Mouse (Mus musculus): Measurements from ENCODE around the gene Gm44790.
A peak's percentile ranks its signal among the peaks of the same experiment; 100 is the strongest.
"Not testable (repeated sequence)": the region's sequence is repeated elsewhere in the genome, so short reads cannot be mapped to it uniquely, and the experiment has no call there.

Gene Gm44790

GRCm38 (mm10) chr6:86426358-86426757 is at the start of gene Gm44790:
Gm44790 (plus strand) TSS chr6:86426658.
- DNase-seq (ENCODE audit: low spot score in 2 of 2) = no peak

GRCm38 (mm10) chr6:86378341-86378740 is 48.1 kb upstream of the Gm44790 start:
- no peak for DNase-seq (ENCODE audit: low spot score in 2 of 2)

GRCm38 (mm10) chr6:86380112-86380511 is 46.3 kb upstream of the Gm44790 start:
- not testable (repeated sequence) for DNase-seq (ENCODE audit: low spot score in 2 of 2)

- no peak for DNase-seq (ENCODE audit: low spot score in 2 of 2)
Observed at GRCm38 (mm10) chr6:86382551-86382950, 43.9 kb upstream of the Gm44790 start.

- DNase-seq (ENCODE audit: low spot score in 2 of 2) = no peak
Observed at GRCm38 (mm10) chr6:86383370-86383769, 43.1 kb upstream of the Gm44790 start.

- no peak for DNase-seq (ENCODE audit: low spot score in 2 of 2)
Observed at GRCm38 (mm10) chr6:86384692-86385091, 41.8 kb upstream of the Gm44790 start.

GRCm38 (mm10) chr6:86385362-86386104 is 40.9 kb upstream of the Gm44790 start:
- DNase-seq (ENCODE audit: low spot score in 2 of 2) = no peak

DNA sequence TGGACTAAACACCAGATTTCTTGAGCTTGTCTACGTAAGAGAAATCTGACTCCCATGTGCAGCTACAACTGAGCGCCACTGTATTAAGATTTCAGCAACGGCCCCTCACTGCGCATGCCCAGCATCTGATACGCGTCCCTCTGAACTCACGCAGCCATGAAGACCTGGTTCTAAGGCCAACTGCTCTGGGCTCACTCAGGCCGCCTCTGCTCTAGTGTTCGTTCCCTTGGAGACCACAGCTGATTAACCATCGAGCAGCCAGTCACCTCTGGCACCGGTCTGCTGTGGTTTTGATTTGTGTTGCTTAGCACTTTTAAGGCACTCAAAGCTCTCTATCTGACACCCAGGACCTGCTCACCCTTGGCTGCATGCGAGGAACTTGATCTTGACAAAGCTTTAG is 39.1 kb upstream of the Gm44790 start:
- no peak for DNase-seq (ENCODE audit: low spot score in 2 of 2)

DNA sequence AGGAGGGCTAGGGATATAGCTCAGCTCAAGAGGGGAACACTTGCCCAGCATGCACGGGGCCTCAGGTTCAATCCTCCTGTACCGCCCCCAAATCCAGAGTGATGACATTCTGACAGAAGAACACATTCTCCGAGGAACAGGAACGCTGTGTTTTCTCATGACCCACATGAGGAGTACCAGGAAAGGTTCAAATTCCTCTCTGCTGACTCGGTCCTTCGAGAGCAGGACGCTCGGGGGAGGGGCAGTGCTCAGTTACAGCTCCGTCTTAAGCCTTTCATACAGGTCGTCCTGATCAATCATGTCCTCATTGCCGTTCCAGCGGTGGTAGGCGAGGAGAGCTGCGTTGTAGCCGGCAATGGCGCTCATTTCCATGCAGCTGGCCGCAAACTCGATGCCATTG is 38.0 kb upstream of the Gm44790 start:
- DNase-seq (ENCODE audit: low spot score in 2 of 2) = no peak

- no peak for DNase-seq (ENCODE audit: low spot score in 2 of 2)
Observed at GRCm38 (mm10) chr6:86391326-86391725, 35.1 kb upstream of the Gm44790 start.

GRCm38 (mm10) chr6:86393187-86393586 is 33.3 kb upstream of the Gm44790 start:
- no peak for DNase-seq (ENCODE audit: low spot score in 2 of 2)

DNA sequence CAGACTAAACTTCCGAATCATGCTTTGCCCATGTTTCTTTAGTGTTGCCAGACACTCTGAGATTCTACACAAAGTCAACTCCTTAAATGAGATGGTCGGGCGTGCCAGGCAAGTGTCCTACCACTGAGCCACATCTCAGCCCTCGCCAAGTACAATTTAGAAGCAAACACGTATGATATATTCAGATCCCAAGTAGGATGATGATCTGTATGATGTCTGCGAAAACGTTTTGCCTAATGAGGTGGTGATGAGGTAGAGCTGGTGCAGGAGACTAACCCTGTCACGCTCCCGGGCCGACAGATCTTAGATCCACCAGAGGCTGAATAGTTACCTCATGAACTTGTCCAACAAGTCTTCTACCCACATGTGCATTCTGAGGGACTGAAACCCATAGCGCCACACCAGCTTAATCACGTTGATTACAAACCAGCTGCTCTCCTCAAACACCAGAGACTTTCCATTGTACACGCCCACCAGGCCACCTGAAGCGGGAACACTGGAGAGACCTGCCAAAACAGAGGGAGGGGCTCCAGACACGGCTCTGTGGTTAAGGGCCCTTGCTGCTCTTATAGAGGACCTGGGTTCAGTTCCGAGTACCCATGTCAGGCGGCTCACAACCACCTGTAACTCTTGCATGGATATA is 32.3 kb upstream of the Gm44790 start:
- no peak for DNase-seq (ENCODE audit: low spot score in 2 of 2)

GRCm38 (mm10) chr6:86395021-86395420 is 31.4 kb upstream of the Gm44790 start:
- peak in 1 of 2 experiments; percentile 22 for DNase-seq (ENCODE audit: low spot score in 2 of 2)

DNA sequence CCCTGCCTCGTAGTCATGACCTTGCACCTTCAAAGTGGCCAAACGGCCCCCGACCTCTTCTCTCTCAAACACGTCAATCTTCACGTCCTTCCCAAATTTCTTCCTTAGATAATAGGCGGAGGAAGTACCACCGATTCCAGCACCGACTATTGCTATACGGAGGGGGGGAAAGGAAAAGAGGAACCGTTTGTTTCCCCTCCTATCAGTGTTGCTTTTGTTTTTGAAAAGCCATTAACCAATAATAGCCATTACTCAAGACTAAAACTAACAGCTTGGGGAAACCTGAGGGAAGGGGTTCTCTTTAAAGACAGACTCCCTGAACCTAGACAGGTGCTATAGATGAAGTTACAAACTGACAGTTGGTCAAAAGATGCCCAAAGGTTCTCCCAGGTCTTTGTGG is 30.5 kb upstream of the Gm44790 start:
- no peak for DNase-seq (ENCODE audit: low spot score in 2 of 2)

GRCm38 (mm10) chr6:86396581-86397256 is 29.7 kb upstream of the Gm44790 start, which contains the start of gene Pcyox1:
Pcyox1 (minus strand) TSS chr6:86397154.
- DNase-seq (ENCODE audit: low spot score in 2 of 2) = peak; percentile 82 to 92

- no peak for DNase-seq (ENCODE audit: low spot score in 2 of 2)
Observed at GRCm38 (mm10) chr6:86397257-86397980, 29.0 kb upstream of the Gm44790 start.

- DNase-seq (ENCODE audit: low spot score in 2 of 2) = no peak
Observed at GRCm38 (mm10) chr6:86398986-86399385, 27.5 kb upstream of the Gm44790 start.

DNA sequence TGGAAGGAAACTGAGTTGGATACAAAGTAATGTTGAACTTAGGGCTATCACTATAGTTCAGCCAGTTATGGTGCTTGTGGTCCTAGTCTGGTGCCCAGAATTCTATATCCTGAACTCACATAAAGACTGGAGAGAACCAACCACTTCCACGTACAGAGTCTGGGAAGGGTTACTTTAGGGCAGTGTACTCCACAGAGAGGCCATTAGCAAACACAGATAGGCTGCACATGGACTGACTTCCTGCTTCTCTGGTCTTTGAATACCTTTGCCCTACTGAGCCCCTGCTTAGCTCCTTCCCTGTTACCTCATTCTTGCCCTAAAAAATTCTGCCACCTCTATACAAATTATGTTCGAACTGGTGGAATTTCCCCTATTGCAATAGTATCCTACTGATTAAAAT is 26.5 kb upstream of the Gm44790 start:
- DNase-seq (ENCODE audit: low spot score in 2 of 2) = no peak

DNA sequence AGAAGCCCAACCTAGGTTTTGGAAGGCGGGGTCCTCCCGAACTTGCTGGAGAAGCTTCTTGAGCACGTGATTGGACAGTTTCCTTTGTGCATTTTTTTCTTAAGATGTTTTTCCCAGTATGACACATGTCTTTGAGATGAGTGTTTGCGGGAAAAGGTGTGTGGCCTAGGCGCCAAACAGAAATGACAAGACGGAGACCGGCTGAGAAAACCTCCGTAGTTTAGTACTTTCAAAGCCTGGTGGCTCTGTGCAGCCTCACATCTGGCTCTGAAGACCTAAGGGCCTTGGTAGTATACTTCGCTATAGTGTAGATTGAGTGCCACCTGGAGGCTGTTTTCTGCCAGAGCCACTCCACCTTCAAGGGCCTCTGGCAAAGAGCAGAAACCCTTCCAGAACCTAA is 25.5 kb upstream of the Gm44790 start:
- DNase-seq (ENCODE audit: low spot score in 2 of 2) = peak; percentile 39 to 49

DNA sequence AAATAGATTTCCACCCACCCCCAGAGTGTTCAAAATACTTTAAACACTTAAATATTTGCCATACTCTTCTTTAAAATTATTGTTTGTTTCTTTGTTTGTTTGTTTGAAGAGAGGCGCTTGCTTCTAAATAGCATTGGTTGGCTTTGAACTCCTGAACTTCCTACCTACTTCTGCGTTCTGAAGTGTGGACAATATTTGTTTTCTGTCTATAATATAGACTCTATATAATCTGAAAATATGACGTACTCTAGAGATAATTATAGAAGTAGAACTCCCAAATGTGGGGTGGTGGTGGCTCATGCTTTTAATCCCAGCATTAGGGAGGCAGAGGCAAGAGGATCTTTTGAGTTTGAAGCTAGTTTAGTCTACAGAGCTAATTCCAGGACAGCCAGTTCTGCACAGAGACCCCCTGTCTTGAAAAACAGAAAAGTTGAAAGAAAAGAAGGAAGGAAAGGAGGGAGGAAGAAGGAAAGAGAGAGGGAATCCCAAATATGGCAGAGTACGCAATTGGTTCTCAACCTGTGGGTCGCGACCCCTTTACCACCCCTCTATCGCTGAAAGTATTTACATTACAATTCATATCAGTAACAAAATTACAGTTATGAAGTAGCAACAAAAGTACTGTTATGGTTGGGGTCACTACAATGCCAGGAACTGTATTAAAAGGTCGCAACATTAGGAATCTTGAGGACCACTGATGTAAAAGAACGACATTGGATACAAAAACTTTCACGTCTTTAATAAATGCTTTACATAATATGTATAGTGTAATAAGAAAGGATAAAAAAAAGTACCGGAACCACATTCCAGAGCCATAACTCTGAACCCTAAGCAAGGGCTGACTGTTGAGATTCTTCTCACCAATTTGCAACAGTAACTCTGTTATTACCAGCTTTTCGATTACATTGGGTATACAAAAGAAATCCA is 23.5 kb upstream of the Gm44790 start:
- no peak for DNase-seq (ENCODE audit: low spot score in 2 of 2)

GRCm38 (mm10) chr6:86403728-86404099 is 22.7 kb upstream of the Gm44790 start:
- DNase-seq (ENCODE audit: low spot score in 2 of 2) = peak; percentile 79 to 88
